Mouse (Mus musculus) CH12.LX (cell line): ENCODE results near the gene Kank3.

Experiments used
- CHD1 ChIP-seq: IDR thresholded peaks from 2 replicates; pipeline ENCODE4 v1.6.1; 2012; ENCODE audit warnings: low read depth, low read length, improper control_type of control experiment, inconsistent platforms
- CTCF ChIP-seq, 2 experiments: IDR thresholded peaks in 1 of 2; conservative IDR thresholded peaks in 1 of 2; 2 replicates each; pipeline ENCODE4 v1.5.1; 2011 to 2012; ENCODE audit warnings: low read depth in 2 of 2, low read length in 2 of 2, improper control_type of control experiment in 1 of 2, inconsistent platforms in 1 of 2, mild to moderate bottlenecking in 1 of 2, moderate library complexity in 1 of 2
- EP300 ChIP-seq: IDR thresholded peaks from 2 replicates; pipeline ENCODE4 v1.6.1; 2011; ENCODE audit warnings: low read length, improper control_type of control experiment
- JUND ChIP-seq: conservative IDR thresholded peaks from 2 replicates; pipeline ENCODE4 v1.6.1; 2011; ENCODE audit warnings: low read depth, low read length, improper control_type of control experiment
- RAD21 ChIP-seq: IDR thresholded peaks from 2 replicates; pipeline ENCODE4 v1.6.1; 2011; ENCODE audit warnings: low read depth, mild to moderate bottlenecking, low read length, improper control_type of control experiment, moderate library complexity
- TBP ChIP-seq: conservative IDR thresholded peaks from 2 replicates; pipeline ENCODE4 v1.6.1; 2011; ENCODE audit warnings: low read depth, low read length, improper control_type of control experiment
- ZC3H11A ChIP-seq: IDR thresholded peaks from 2 replicates; pipeline ENCODE4 v1.6.1; 2012; ENCODE audit warnings: low read depth, mild to moderate bottlenecking, inconsistent platforms, low read length, improper control_type of control experiment
- ZKSCAN1 ChIP-seq: IDR thresholded peaks from 2 replicates; pipeline ENCODE4 v1.6.1; 2012; ENCODE audit warnings: low read depth, inconsistent platforms, low read length, improper control_type of control experiment, borderline replicate concordance
- ZMIZ1 ChIP-seq: IDR thresholded peaks from 2 replicates; pipeline ENCODE4 v1.6.1; 2012; ENCODE audit warnings: low read depth, mild to moderate bottlenecking, inconsistent platforms, low read length, improper control_type of control experiment
- ZNF384 ChIP-seq: IDR thresholded peaks from 2 replicates; pipeline ENCODE4 v1.6.1; 2012; ENCODE audit warnings: low read depth, low read length, improper control_type of control experiment, inconsistent platforms

DNA sequence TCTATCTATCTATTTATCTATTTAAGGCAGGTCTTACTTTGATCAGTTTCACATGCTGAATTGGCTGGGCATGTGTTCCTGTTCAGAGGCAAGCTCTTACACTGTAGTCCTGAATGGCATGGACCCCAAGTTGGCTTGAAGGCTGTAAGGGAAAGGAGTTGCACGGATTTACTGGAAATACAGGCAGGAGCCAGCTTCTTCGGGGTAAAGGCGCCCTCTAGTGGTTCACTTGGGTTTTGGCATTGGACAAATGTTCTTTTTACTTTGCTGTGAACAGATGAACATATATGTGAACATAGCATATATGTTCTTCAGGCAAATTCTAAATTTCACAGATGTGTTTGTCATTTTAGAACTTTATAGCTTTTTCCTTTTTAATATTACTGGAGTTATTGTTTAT is 16.5 kb downstream of the Kank3 start:
- no peak for TF ChIP-seq CHD1
- peak; percentile 86 for TF ChIP-seq RAD21
- peak; percentile 89 to 91 for TF ChIP-seq CTCF (conservative IDR thresholded peaks at IDR 0.05 in 1 of 2, IDR thresholded peaks at IDR 0.05 in 1 of 2; ENCODE audit: low read depth in 2 of 2, low read length in 2 of 2)
- TF ChIP-seq ZNF384 = no peak; the same call in 1 of the 2 replicates
- TF ChIP-seq TBP = no peak
- no peak for TF ChIP-seq ZMIZ1
- 0 out of 2 replicates have a peak, but pooled peaks have one; percentile 28 for TF ChIP-seq JUND
- TF ChIP-seq ZKSCAN1 = no peak
- 0 out of 2 replicates have a peak, but pooled peaks have one; percentile 2 for TF ChIP-seq ZC3H11A
- no peak for TF ChIP-seq EP300
